Mouse (Mus musculus) testis, adult 2 months (tissue): ENCODE results near the gene Gm11595.

Source experiments
- CTCF ChIP-seq: fragments of 200-500 bp; IDR thresholded peaks from 2 replicates; pipeline ENCODE4 v1.5.1; 2012; ENCODE audit warnings: low read depth, mild to moderate bottlenecking, inconsistent platforms, low read length, moderate library complexity; ENCODE audit not compliant: control insufficient read depth, insufficient read depth, insufficient replicate concordance
- POLR2A ChIP-seq: fragments of 200-500 bp; IDR thresholded peaks from 2 replicates; pipeline ENCODE4 v1.6.1; 2012; ENCODE audit warnings: low read depth, mild to moderate bottlenecking, inconsistent platforms, low read length, moderate library complexity; ENCODE audit not compliant: control insufficient read depth

GRCm38 (mm10) chr11:99724061-99724460 lies 48.7 kb downstream of the Gm11595 start:
- TF ChIP-seq CTCF = no peak
- no peak for TF ChIP-seq POLR2A
